Mouse (Mus musculus): ENCODE results near the gene Tnr.

DNA sequence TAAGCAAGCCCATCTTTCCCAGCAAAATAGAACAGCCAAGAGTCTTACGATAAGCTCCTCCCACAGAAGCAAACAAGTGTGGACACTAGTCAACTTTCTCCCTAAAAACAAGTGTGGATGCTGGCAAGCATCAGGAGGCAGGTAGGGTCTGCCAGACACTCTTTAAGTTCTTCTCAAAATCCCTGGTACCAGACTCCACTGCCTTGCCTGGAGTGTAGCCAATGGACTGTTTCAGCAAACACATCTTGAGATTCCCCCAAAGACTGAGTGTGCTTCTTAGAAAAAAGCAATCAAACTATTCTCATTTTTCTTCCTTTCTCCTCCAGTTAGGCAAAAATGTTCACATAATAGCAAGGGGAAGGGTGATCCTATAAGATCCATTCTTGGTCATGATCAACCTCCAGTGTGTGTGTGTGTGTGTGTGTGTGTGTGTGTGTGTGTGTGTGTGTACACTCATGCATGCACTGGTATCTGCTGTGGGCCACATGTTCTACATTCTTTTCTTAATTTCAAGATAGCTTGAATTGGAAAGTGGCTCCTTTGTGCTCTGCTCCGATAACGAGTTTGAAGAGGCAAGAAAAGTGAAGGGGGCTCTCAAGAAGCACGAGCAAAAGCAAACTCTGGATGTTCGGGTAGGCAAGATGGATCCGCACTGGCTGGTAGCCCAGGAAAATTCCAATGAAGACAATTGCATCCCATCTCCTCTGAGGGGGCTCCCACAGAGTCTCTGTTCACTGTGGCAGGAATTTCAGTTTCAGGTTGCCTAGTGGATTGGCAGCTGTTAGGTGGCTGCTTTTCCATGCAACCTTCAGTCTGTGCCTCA lies 346.3 kb downstream of the Tnr start:
- TF ChIP-seq CTCF (IDR thresholded peaks at IDR 0.05; ENCODE audit: control insufficient read depth, insufficient read depth, low read length): no peak
- no peak for TF ChIP-seq POLR2A (IDR thresholded peaks at IDR 0.05; ENCODE audit: borderline replicate concordance, control insufficient read depth, low read depth, low read length)
